Comparison of ENCODE assay signal across 9 mouse cellular contexts in the genomic region with DNA sequence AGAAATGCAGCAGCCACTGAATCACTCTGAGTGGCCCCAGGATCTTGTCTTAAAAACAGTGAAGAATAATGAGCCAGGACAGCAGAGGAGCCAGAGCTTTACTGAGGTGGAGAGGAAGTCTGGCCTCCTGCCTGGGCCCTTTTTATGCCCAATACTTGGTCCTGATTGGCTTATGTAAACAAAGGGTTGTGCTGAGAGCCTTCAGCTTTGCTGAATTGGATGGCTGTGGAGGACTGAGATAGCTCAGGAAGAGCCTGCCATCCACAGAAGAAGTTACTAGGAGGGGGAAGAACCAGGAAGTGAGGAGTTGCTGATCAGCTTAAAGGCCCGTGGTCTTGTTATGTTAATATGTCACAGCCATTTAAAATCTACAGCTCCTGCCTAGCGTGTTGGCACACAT. TPM values are rescaled to one million over a fixed set of nuclear protein-coding genes. Genes with fewer than 3 reads are reported as not detected.
DNase-seq lines count a peak whose midpoint lies in the region; ATAC-seq and TF ChIP-seq lines count a peak whose summit lies in the region.
"Had no signal": no experiment of that assay in that cellular context is flagged by ENCODE, and none has a peak within 500 bp of the region (broad histone marks: within the 10 kb centered on the region; RNA-seq: fewer than 3 reads in every experiment).

No protein-coding gene starts in this region.

- no peak overlapping the region for H3K4me3 ChIP-seq in intestine, embryonic 14.5 days (ENCODE audit: low read depth, low read length)
- H3K4me3 ChIP-seq in intestine, postnatal 0 days (ENCODE audit: low read depth, low read length) = no peak overlapping the region
- no peak overlapping the region for H3K4me3 ChIP-seq in heart, embryonic 15.5 days
- H3K4me3 ChIP-seq in lung, postnatal 0 days (ENCODE audit: low read depth, low read length) = no peak overlapping the region

- no peak for TF ChIP-seq EP300 in lung, postnatal 0 days (IDR thresholded peaks at IDR 0.05)

- H3K36me3 ChIP-seq in intestine, embryonic 14.5 days (ENCODE audit: control insufficient read depth, insufficient read depth, low read length) = no peaks in the 10 kb centered on the region
- no peaks in the 10 kb centered on the region; the same call in 1 of the 2 replicates for H3K36me3 ChIP-seq in intestine, postnatal 0 days (ENCODE audit: control insufficient read depth, insufficient read depth)
- H3K36me3 ChIP-seq in heart, embryonic 15.5 days = no peaks in the 10 kb centered on the region; the same call in 1 of the 2 replicates
- H3K36me3 ChIP-seq in lung, postnatal 0 days (ENCODE audit: insufficient read depth, low read length) = no peaks in the 10 kb centered on the region

- WGBS in intestine, embryonic 14.5 days = 19% methylated on average over 2 of the region's 2 CpGs
- WGBS in intestine, postnatal 0 days = 19% methylated on average over 2 of the region's 2 CpGs
- 32% methylated on average over 2 of the region's 2 CpGs for WGBS in heart, embryonic 15.5 days
- 26% methylated on average over 2 of the region's 2 CpGs for WGBS in lung, postnatal 0 days

- no peaks in the 10 kb centered on the region for H3K9me3 ChIP-seq in intestine, embryonic 14.5 days (ENCODE audit: control insufficient read depth, low read length)
- no peaks in the 10 kb centered on the region for H3K9me3 ChIP-seq in intestine, postnatal 0 days (ENCODE audit: control insufficient read depth)
- no peaks in the 10 kb centered on the region for H3K9me3 ChIP-seq in heart, embryonic 15.5 days (replicated peaks)
- H3K9me3 ChIP-seq in lung, postnatal 0 days (ENCODE audit: low read length) = no peaks in the 10 kb centered on the region

- H3K4me2 ChIP-seq in intestine, embryonic 14.5 days (ENCODE audit: low read length) = no peak overlapping the region
- no peak overlapping the region for H3K4me2 ChIP-seq in intestine, postnatal 0 days (replicated peaks; ENCODE audit: low read depth)
- peak overlapping the region; percentile 13; the same call in 1 of the 2 replicates for H3K4me2 ChIP-seq in heart, embryonic 15.5 days
- H3K4me2 ChIP-seq in lung, postnatal 0 days (replicated peaks; ENCODE audit: low read depth, low read length) = no peak overlapping the region

- H3K4me1 ChIP-seq in intestine, embryonic 14.5 days (replicated peaks; ENCODE audit: control insufficient read depth, insufficient read depth, low read length) = peaks cover 25% of the 10 kb centered on the region
- peaks cover 7% of the 10 kb centered on the region for H3K4me1 ChIP-seq in intestine, postnatal 0 days (replicated peaks; ENCODE audit: control insufficient read depth, insufficient read depth, low read length)
- peaks cover 35% of the 10 kb centered on the region for H3K4me1 ChIP-seq in heart, embryonic 15.5 days (replicated peaks)
- no peaks in the 10 kb centered on the region for H3K4me1 ChIP-seq in lung, postnatal 0 days (ENCODE audit: insufficient read depth, low read depth, low read length)

- H3K27ac ChIP-seq in intestine, embryonic 14.5 days (ENCODE audit: low read depth) = peak overlapping the region; percentile 62
- H3K27ac ChIP-seq in intestine, postnatal 0 days (ENCODE audit: low read depth, low read length) = no peak overlapping the region
- peak overlapping the region; percentile 68 for H3K27ac ChIP-seq in heart, embryonic 15.5 days
- 0 out of 2 replicates have a peak overlapping the region, but pooled peaks have one; percentile 8 for H3K27ac ChIP-seq in lung, postnatal 0 days (ENCODE audit: low read length)

- TF ChIP-seq CTCF in intestine, postnatal 0 days (IDR thresholded peaks at IDR 0.05; ENCODE audit: low read depth) = no peak
- no peak for TF ChIP-seq CTCF in lung, postnatal 0 days (IDR thresholded peaks at IDR 0.05)

- no peak for ATAC-seq in intestine, embryonic 14.5 days (replicated peaks; ENCODE audit: low FRiP score, low TSS enrichment, low read depth)
- ATAC-seq in intestine, postnatal 0 days = no peak
- ATAC-seq in heart, embryonic 15.5 days (replicated peaks; ENCODE audit: insufficient number of reproducible peaks, insufficient read depth, low FRiP score, low read depth) = no peak
- ATAC-seq in lung, postnatal 0 days = no peak

- no peak for DNase-seq in intestine, embryonic 14.5 days (ENCODE audit: low spot score)
- DNase-seq in NIH3T3 (ENCODE audit: low read depth) = peak; percentile 44
- DNase-seq in lung, postnatal 0 days (ENCODE audit: low spot score) = peak; percentile 34
- DNase-seq in B cell, adult 2 months = no peak
- DNase-seq in right cerebral cortex, postnatal 36 days (ENCODE audit: low spot score in 2 of 2) = no peak
- DNase-seq in layer of hippocampus, postnatal 36 days = no peak

- H3K9ac ChIP-seq in intestine, embryonic 14.5 days (ENCODE audit: low read length) = no peak overlapping the region
- H3K9ac ChIP-seq in intestine, postnatal 0 days (ENCODE audit: low read depth, low read length) = no peak overlapping the region
- no peak overlapping the region for H3K9ac ChIP-seq in heart, embryonic 15.5 days
- no peak overlapping the region for H3K9ac ChIP-seq in lung, postnatal 0 days (replicated peaks; ENCODE audit: low read depth)

- H3K27me3 ChIP-seq in intestine, embryonic 14.5 days (replicated peaks; ENCODE audit: control insufficient read depth, insufficient read depth, low read length) = no peaks in the 10 kb centered on the region
- H3K27me3 ChIP-seq in intestine, postnatal 0 days (replicated peaks; ENCODE audit: control insufficient read depth, insufficient read depth, low read length) = no peaks in the 10 kb centered on the region
- H3K27me3 ChIP-seq in heart, embryonic 15.5 days = no peaks in the 10 kb centered on the region
- no peaks in the 10 kb centered on the region for H3K27me3 ChIP-seq in lung, postnatal 0 days (replicated peaks; ENCODE audit: insufficient read depth, low read length)

RNA-seq across cellular contexts. Expression of a gene that starts 46.5 kb away (rescaled TPM):
- 29.8 and 31.5 TPM in 2 replicates for polyA plus RNA-seq in intestine, embryonic 14.5 days (2014; fragmentation: Nextera tagmentation; extraction: Ambion mirVana)
- polyA plus RNA-seq in intestine, postnatal 0 days (2015; fragmentation: Nextera tagmentation; extraction: Ambion mirVana) = 19.4 and 21.8 TPM in 2 replicates
- 30.9 and 33.7 TPM in 2 replicates for polyA plus RNA-seq in heart, embryonic 15.5 days (2015; fragmentation: Nextera tagmentation; extraction: Ambion mirVana)
- polyA plus RNA-seq in lung, postnatal 0 days (2015; fragmentation: Nextera tagmentation; extraction: Ambion mirVana) = 21.1 and 23.9 TPM in 2 replicates
- 100 to 1,000 TPM; 153 to 163 TPM for total RNA-seq in layer of hippocampus, postnatal 36 days (2021)

RNA-seq across cellular contexts. Expression of a gene that starts 56.4 kb away (rescaled TPM):
- polyA plus RNA-seq in intestine, embryonic 14.5 days (2014; fragmentation: Nextera tagmentation; extraction: Ambion mirVana) = not detected in 2 replicates
- not detected in 2 replicates for polyA plus RNA-seq in intestine, postnatal 0 days (2015; fragmentation: Nextera tagmentation; extraction: Ambion mirVana)
- polyA plus RNA-seq in heart, embryonic 15.5 days (2015; fragmentation: Nextera tagmentation; extraction: Ambion mirVana) = 0.10 TPM in 1 of 2 replicates, not detected in the other
- polyA plus RNA-seq in lung, postnatal 0 days (2015; fragmentation: Nextera tagmentation; extraction: Ambion mirVana) = not detected in 2 replicates
- not detected for total RNA-seq in layer of hippocampus, postnatal 36 days (2021)
- polyA plus RNA-seq: large intestine, adult 2 months had no signal

Comparison
In these comparisons a context has a peak if more than half of its experiments do, and no peak if none do; other contexts are left out.
1. DNase-seq: peak in NIH3T3 (single experiment) and lung, postnatal 0 days (single experiment); none in intestine, embryonic 14.5 days (single experiment), B cell, adult 2 months (0 of 2), right cerebral cortex, postnatal 36 days (0 of 2) and layer of hippocampus, postnatal 36 days (0 of 2).